Mouse (Mus musculus) heart, embryonic 11.5 days (tissue): ENCODE measurements around the gene Lep. TPM values are rescaled to one million over a fixed set of nuclear protein-coding genes. Genes with fewer than 3 reads are reported as not detected.

ENCODE experiments used
- ATAC-seq: fragments of 200-750 bp; cut with Nextera tagmentation; replicated peaks from 2 replicates; pipeline ENCODE4 v1.8.0; 2017; ENCODE audit warnings: moderate library complexity; ENCODE audit not compliant: insufficient number of reproducible peaks, low FRiP score, low TSS enrichment
- H3K27ac ChIP-seq: fragments of 300-500 bp; sonication (generic); 2 replicates; pipeline ENCODE4 v1.5.1; 2014; ENCODE audit warnings: mild to moderate bottlenecking, low read depth, low read length
- H3K27me3 ChIP-seq: fragments of 300-500 bp; sonication (generic); 2 replicates; pipeline ENCODE4 v1.6.1; 2014; ENCODE audit warnings: mild to moderate bottlenecking, low read length, mixed read lengths; ENCODE audit not compliant: control insufficient read depth, insufficient read depth
- H3K36me3 ChIP-seq: fragments of 300-500 bp; sonication (generic); 2 replicates; pipeline ENCODE4 v1.6.1; 2014; ENCODE audit warnings: mild to moderate bottlenecking, low read length, moderate library complexity, mixed read lengths; ENCODE audit not compliant: control insufficient read depth, insufficient read depth
- H3K4me1 ChIP-seq: fragments of 300-500 bp; sonication (generic); 2 replicates; pipeline ENCODE4 v1.6.1; 2014; ENCODE audit warnings: low read length; ENCODE audit not compliant: control insufficient read depth, insufficient read depth
- H3K4me2 ChIP-seq: fragments of 300-500 bp; sonication (generic); 2 replicates; pipeline ENCODE4 v1.6.1; 2014; ENCODE audit warnings: mild to moderate bottlenecking, moderate library complexity
- H3K4me3 ChIP-seq: fragments of 300-500 bp; sonication (generic); 2 replicates; pipeline ENCODE4 v1.5.1; 2014; ENCODE audit warnings: low read depth, low read length
- H3K9ac ChIP-seq: fragments of 300-500 bp; sonication (generic); 2 replicates; pipeline ENCODE4 v1.6.1; 2014; ENCODE audit warnings: mild to moderate bottlenecking, low read depth, low read length, moderate library complexity
- H3K9me3 ChIP-seq: fragments of 300-500 bp; sonication (generic); replicated peaks from 2 replicates; pipeline ENCODE4 v1.6.1; 2016; ENCODE audit warnings: low read length; ENCODE audit not compliant: control insufficient read depth
- WGBS: fragments of 180-500 bp; shearing (Covaris S2); extraction: QIAGEN DNeasy Blood & Tissue Kit; methylation state at CpG from one replicate; pipeline ENCODE4 v1.1.7; 2014; ENCODE audit not compliant: insufficient replicate concordance; 5-methylcytosine and 5-hydroxymethylcytosine counted together
- polyA plus RNA-seq: library from polyadenylated mRNA; unstranded; fragments of >200 nt; fragmentation: Nextera tagmentation; extraction: Ambion mirVana; gene quantifications from 2 replicates; pipeline ENCODE4 v1.2.1, GENCODE M21; 2014

The Lep gene
- polyA plus RNA-seq, 1 experiment from 2014 or later = not detected

DNA sequence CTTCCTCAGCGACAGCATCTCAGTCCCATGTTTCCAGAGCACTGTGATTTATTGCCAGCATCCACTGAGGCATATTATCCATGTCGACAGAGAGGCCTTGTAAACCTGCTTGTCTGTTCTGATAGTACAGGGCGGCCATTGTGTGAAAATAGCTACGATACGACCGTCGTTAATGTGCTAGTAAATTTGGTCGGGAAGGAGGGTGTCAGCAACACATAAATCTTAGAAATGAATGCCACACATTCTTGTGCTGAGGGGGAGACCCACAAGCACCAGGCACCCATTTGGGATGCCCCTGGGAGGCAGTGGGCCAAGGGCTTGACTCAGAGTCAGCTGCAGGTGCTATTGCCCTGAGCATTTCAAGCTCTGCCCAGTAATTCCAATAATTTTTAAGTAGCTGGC is 6.4 kb downstream of the Lep start:
- Histone ChIP-seq H3K27me3 (peaks cover 4% of the 10 kb centered on the region; the same call in 1 of the 2 replicates), H3K9ac (no peak overlapping the region), H3K27ac (no peak overlapping the region), H3K4me1 (no peaks in the 10 kb centered on the region), H3K4me2 (no peak overlapping the region), H3K4me3 (no peak overlapping the region), H3K36me3 (no peaks in the 10 kb centered on the region), H3K9me3 (no peaks in the 10 kb centered on the region)
- WGBS = 62% methylated on average over 8 of the region's 8 CpGs
- no peak for ATAC-seq

DNA sequence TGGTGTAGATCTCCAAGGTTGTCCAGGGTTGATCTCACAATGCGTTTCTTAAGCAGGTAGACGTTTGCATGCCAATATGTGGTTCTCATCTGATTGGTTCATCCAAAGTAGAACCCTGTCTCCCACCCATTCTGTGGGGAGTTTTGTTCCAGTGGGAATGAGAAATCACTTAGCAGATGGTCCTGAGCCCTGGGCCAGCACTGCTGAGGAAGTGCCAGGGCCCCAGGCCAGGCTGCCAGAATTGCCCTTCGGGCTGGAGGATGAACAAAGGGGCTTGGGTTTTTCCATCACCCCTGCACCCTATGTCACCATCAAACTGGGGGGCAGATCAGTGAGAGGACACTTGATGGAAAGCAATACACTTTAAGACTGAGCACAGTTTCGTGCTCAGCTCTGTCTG is 12.2 kb downstream of the Lep start:
- WGBS = 75% methylated on average over 4 of the region's 4 CpGs
- no peaks in the 10 kb centered on the region for H3K9me3 ChIP-seq
- no peak for ATAC-seq
- no peak overlapping the region for H3K4me3 ChIP-seq
- no peak overlapping the region for H3K27ac ChIP-seq
- no peaks in the 10 kb centered on the region for H3K27me3 ChIP-seq
- H3K9ac ChIP-seq = no peak overlapping the region
- no peaks in the 10 kb centered on the region for H3K4me1 ChIP-seq
- no peak overlapping the region for H3K4me2 ChIP-seq
- H3K36me3 ChIP-seq = no peaks in the 10 kb centered on the region

DNA sequence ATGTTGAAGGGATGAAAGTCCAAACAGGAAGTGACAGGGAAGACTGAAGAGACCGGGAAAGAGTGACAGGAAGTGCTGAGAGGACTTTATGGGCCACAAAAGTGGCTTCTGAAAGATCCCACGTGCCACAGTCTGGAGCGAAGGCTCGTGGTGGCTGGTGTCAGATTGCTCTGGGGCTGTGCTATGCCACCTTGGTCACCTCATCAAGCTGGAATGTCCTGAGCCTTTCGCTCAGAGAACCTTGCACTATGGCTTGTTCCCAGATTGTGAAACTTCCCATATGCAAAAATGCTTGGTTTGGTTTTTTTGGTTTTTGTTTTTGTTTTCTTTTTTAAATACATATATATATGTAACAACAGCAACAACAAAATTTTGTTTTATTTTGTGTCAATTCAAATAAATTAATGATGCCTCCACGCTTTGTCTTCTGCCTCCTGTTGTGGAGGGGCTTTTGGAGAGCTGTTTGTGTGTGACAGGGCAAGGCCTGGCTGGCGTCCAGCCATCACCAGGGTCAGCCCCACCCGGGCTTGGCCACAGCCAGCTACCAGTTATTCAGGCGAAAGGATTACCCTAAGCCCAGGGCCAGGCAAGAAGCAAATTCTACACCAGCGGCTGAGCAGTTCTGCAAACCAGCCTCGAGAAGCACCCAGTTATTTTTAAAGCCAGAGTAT is 13.6 kb downstream of the Lep start:
- Histone ChIP-seq H3K4me2 (no peak overlapping the region), H3K9me3 (no peaks in the 10 kb centered on the region), H3K4me1 (no peaks in the 10 kb centered on the region), H3K9ac (no peak overlapping the region), H3K4me3 (no peak overlapping the region), H3K27ac (no peak overlapping the region), H3K27me3 (no peaks in the 10 kb centered on the region), H3K36me3 (no peaks in the 10 kb centered on the region)
- WGBS = 57% methylated on average over 11 of the region's 11 CpGs
- no peak for ATAC-seq

DNA sequence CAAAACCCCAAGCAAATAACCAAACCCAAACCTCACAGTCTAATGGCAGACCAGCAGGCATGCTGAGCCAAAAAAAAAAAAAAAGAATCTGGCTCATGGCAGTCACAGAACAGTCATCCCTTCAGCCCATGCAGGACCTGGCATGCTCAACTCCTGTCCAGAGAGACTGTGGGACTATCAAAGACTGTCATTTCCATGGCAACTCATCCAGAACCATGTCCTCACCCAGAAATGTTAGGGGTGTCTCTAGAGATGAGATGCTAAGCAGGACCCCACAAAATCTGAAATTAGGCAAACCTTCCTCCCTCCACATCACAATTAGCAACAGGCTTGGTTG is 14.1 kb downstream of the Lep start:
- Histone ChIP-seq H3K4me1 (no peaks in the 10 kb centered on the region), H3K27ac (no peak overlapping the region)
- no peak for ATAC-seq

DNA sequence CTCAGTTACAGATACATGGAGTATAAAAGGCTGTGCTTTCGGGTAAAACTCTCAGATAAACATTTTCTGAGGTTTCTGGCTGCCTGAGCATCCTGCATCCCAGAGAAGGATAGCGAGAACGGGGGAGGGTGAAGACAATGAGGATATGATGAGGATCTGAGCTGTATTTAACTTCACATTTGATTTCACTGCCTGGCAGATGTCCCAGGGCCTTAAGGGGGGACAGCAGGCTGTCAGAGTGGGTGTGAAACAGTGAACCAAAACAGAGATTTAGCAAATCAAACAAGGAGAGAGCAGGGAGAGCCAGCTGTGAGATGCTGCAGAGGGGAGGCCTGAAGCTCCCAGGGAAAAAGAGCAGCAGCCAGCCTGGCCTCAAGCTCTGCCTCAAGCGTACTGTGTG is 19.3 kb downstream of the Lep start:
- Histone ChIP-seq H3K9me3 (no peaks in the 10 kb centered on the region), H3K27ac (no peak overlapping the region), H3K36me3 (no peaks in the 10 kb centered on the region), H3K27me3 (no peaks in the 10 kb centered on the region), H3K4me1 (no peaks in the 10 kb centered on the region), H3K9ac (no peak overlapping the region), H3K4me3 (no peak overlapping the region), H3K4me2 (no peak overlapping the region)
- no peak for ATAC-seq
- WGBS = 55% methylated on average over 4 of the region's 4 CpGs

More for the DNA sequence above, 14.1 kb downstream of the Lep start:
- Histone ChIP-seq H3K36me3 (no peaks in the 10 kb centered on the region), H3K9me3 (no peaks in the 10 kb centered on the region), H3K27me3 (no peaks in the 10 kb centered on the region), H3K9ac (no peak overlapping the region), H3K4me2 (no peak overlapping the region), H3K4me3 (no peak overlapping the region)

DNA sequence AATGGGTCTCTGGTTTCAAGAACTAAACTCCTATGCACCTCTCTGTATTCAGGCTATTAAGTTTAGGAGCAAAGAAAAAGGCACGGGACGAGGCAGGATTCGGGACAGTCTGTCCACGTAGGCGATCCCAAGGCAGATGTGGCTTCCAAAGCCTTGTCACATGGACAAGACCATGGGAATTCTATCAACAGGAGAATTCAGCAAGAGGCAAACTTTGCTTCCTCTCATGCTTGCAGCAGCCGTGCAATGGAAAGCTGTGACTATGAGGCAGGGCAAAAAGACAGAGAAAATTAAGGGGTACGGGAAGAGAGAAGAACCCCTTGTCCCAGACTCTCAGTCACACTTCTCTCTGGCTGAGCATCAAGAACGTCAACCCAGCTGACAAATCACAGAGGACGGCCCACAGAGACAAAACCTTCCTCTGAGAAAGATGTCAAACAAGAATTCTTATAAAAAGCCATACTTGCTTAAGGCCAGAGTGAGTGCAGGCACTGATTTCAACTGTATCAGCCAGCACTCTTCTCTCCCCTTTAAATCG is 21.9 kb downstream of the Lep start:
- H3K4me3 ChIP-seq = no peak overlapping the region
- H3K27me3 ChIP-seq = no peaks in the 10 kb centered on the region
- no peak overlapping the region for H3K4me2 ChIP-seq
- ATAC-seq = no peak
- H3K9me3 ChIP-seq = no peaks in the 10 kb centered on the region
- no peak overlapping the region for H3K27ac ChIP-seq
- no peaks in the 10 kb centered on the region for H3K4me1 ChIP-seq
- H3K9ac ChIP-seq = no peak overlapping the region
- 78% methylated on average over 10 of the region's 10 CpGs for WGBS
- no peaks in the 10 kb centered on the region for H3K36me3 ChIP-seq

DNA sequence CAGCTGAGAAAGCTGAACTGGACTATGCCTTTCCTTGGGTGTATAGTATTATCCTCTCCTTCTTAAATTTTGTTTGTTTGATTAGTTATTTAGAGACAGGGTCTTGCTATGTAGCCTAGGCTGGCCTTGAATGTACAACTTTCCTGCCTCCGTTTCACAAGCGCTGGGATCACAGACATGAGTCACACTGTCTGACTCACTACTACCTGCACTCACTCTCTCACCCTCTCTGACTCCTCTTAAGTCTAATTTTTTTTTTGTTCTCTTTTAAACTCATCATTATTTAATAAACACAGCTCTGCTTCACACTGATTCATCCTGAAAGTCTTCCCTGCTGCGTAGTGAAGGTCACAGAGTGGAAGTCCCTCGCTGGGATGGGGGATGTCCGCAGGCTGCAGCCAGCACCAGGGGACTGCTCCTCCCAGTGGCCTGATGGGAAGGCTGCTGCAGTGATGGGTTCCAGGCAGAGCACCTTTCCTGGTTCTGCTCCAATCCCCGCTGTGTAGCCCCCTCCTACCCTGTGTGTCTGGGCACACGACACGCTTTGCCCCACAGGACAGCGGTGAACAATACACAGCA is 22.8 kb downstream of the Lep start:
- Histone ChIP-seq H3K9me3 (no peaks in the 10 kb centered on the region), H3K9ac (no peak overlapping the region), H3K4me2 (no peak overlapping the region), H3K4me1 (no peaks in the 10 kb centered on the region), H3K4me3 (no peak overlapping the region), H3K27ac (no peak overlapping the region), H3K27me3 (no peaks in the 10 kb centered on the region), H3K36me3 (no peaks in the 10 kb centered on the region)
- ATAC-seq = no peak
- 49% methylated on average over 9 of the region's 9 CpGs for WGBS

DNA sequence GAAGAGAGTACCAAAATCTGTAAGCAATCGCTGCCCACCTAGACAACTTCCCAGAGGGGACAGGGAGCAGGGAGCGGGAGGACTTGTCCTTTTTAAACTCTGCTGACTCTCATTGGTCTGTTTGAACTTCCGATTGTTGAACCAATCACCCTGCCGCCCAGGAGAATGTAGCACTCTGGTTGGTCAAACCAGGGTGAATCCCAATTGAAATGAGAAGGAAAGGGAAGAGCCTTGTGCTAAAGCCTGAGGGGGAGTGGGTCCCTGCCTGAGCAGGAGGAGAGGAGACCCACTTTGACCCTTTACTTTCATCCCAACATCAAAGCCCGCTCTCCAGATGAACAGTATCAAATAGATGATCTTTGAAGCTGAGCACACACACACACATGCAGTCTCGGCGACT is 24.4 kb downstream of the Lep start:
- Histone ChIP-seq H3K9me3 (no peaks in the 10 kb centered on the region), H3K4me1 (no peaks in the 10 kb centered on the region), H3K36me3 (no peaks in the 10 kb centered on the region), H3K27ac (no peak overlapping the region), H3K4me2 (no peak overlapping the region), H3K4me3 (no peak overlapping the region), H3K9ac (no peak overlapping the region), H3K27me3 (no peaks in the 10 kb centered on the region)
- 64% methylated on average over 7 of the region's 7 CpGs for WGBS
- no peak for ATAC-seq
